Mouse (Mus musculus) testis, postnatal 14 days (tissue): ENCODE measurements around the gene Pou1f1.

Source experiments
- DNase-seq: peaks from one replicate; pipeline ENCODE4 v3.0.0; 2021; ENCODE audit warnings: low spot score

The Pou1f1 gene

GRCm38 (mm10) chr16:65564306-65564705, 44.0 kb downstream of the Pou1f1 start:
- no peak for DNase-seq

DNA sequence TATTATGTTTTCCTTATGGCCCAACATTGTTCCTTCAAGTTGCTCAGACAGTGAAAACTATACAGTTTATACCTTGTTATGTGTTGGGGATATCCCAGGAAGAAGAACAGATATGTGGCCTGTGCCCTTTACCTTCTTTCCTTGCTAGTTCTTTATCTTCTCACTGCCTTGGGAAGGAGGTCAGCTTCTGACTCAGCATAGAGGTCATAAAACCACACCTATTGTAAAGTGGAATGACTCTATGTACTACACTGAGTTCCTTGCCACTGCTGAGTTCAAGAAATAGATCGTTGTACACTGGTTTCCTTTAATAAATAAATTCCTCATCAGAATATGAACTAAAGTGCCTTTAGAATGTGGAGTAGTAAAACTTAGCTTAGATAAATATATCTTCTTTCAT, 44.6 kb downstream of the Pou1f1 start:
- DNase-seq: no peak

DNA sequence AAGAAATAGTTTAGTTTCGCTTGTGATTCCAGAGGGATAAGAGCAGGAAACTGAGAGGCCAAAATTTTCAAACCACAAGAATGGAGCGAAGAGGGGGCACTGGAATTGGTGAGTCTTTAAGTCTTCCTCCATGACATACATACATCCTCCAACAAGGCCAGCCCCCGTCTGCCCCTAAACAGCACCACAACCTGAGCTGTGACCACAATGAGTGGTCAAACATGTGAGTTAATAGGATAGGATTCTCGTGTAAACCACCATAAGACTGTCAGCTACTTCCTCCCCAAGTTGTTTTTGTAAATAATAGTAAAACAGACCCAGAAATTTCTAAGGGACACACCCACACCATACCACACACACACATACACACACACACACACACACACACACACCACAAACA, 48.5 kb downstream of the Pou1f1 start:
- no peak for DNase-seq

- no peak for DNase-seq
Measured at GRCm38 (mm10) chr16:65577298-65578029, 57.2 kb downstream of the Pou1f1 start.
